Mouse (Mus musculus) kidney, adult 2 months (tissue): Measurements from ENCODE around the gene Igsf9. TPM values are rescaled to one million over a fixed set of nuclear protein-coding genes. Genes with fewer than 3 reads are reported as not detected.
A peak's percentile ranks its signal among the peaks of the same experiment; 100 is the strongest.

Source experiments
- DNase-seq: peaks from one replicate; pipeline ENCODE4 v3.0.0; 2021
- H3K27ac ChIP-seq: fragments of 200-500 bp; 2 replicates; pipeline ENCODE4 v1.5.1; 2012; ENCODE audit warnings: low read depth, low read length, control low read depth, inconsistent platforms; ENCODE audit not compliant: insufficient read depth
- H3K27me3 ChIP-seq: fragments of 200-500 bp; replicated peaks from 2 replicates; pipeline ENCODE4 v1.6.1; 2012; ENCODE audit warnings: mild to moderate bottlenecking, moderate library complexity, low read length, inconsistent platforms; ENCODE audit not compliant: control insufficient read depth, insufficient read depth
- H3K36me3 ChIP-seq: fragments of 200-500 bp; 2 replicates; pipeline ENCODE4 v1.6.1; 2012; ENCODE audit warnings: mild to moderate bottlenecking, moderate library complexity, low read length, inconsistent platforms; ENCODE audit not compliant: control insufficient read depth, insufficient read depth
- H3K4me1 ChIP-seq: fragments of 200-500 bp; 2 replicates; pipeline ENCODE4 v1.6.1; 2011; ENCODE audit warnings: low read length; ENCODE audit not compliant: control insufficient read depth, insufficient read depth
- H3K4me3 ChIP-seq: fragments of 200-500 bp; 2 replicates; pipeline ENCODE4 v1.5.1; 2011; ENCODE audit warnings: mild to moderate bottlenecking, low read depth, low read length, control low read depth; ENCODE audit not compliant: insufficient read depth
- CTCF ChIP-seq: fragments of 200-500 bp; conservative IDR thresholded peaks from 2 replicates; pipeline ENCODE4 v1.5.1; 2011; ENCODE audit warnings: low read depth, mild to moderate bottlenecking, control low read depth, low read length, moderate library complexity, mixed read lengths; ENCODE audit not compliant: insufficient read depth, insufficient read length
- POLR2A ChIP-seq: fragments of 200-500 bp; IDR thresholded peaks from one replicate; pipeline ENCODE4 v1.6.1; 2011; ENCODE audit warnings: low read depth, low read length, control low read depth
- WGBS: fragments of 180-500 bp; shearing (Covaris S2); methylation state at CpG from one replicate; pipeline ENCODE4 v1.1.7; 2018; 5-methylcytosine and 5-hydroxymethylcytosine counted together
- polyA plus RNA-seq: library from polyadenylated mRNA; depleted of rRNA; stranded (reverse); fragments of >200 nt; gene quantifications from 2 replicates; pipeline ENCODE4 v1.2.3, GENCODE M21; 2012

Gene Igsf9
- polyA plus RNA-seq, 1 experiment, result 15.4 TPM

DNA sequence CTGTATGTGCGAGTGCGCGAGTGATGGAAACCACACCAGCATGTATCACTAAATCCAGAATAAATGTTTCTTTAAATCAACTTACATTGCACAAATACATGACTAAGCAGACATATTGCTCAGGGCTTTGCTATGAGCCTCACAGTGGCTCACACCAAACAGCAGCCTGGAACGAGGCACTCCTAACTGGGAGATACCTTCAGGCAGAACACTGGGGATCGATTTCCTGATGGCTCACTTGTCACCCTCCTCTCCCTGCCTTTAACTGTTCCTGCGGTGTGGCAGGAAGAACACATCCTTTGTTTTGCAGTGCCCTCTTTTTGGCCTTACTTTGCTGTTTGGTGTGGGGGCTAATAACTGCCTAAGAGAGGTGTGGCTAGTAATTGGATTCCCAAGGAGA, 38.1 kb downstream of the Igsf9 start:
- Histone ChIP-seq H3K4me1 (peaks cover 8% of the 10 kb centered on the region), H3K36me3 (no peaks in the 10 kb centered on the region), H3K27me3 (no peaks in the 10 kb centered on the region), H3K27ac (no peak overlapping the region), H3K4me3 (no peak overlapping the region)
- TF ChIP-seq POLR2A (no peak), CTCF (no peak)
- DNase-seq, result no peak
- 69% methylated on average over 6 of the region's 6 CpGs for WGBS

- peak; percentile 95 for DNase-seq
- no peaks in the 10 kb centered on the region for H3K4me1 ChIP-seq
- H3K4me3 ChIP-seq, result peak within 1 kb of the TSS; percentile 37
- WGBS, result 5% methylated on average over 28 of the region's 28 CpGs
- H3K27me3 ChIP-seq, result no peaks in the 10 kb centered on the region
- no peak within 1 kb of the TSS for H3K27ac ChIP-seq
- H3K36me3 ChIP-seq, result no peaks in the 10 kb centered on the region
- TF ChIP-seq CTCF, result no peak
- no peak for TF ChIP-seq POLR2A
Measured at GRCm38 (mm10) chr1:172520576-172521440, 39.2 kb downstream of the Igsf9 start, which contains the start of gene Cfap45. TSS of gene Cfap45 (plus strand) at chr1:172520801.

DNA sequence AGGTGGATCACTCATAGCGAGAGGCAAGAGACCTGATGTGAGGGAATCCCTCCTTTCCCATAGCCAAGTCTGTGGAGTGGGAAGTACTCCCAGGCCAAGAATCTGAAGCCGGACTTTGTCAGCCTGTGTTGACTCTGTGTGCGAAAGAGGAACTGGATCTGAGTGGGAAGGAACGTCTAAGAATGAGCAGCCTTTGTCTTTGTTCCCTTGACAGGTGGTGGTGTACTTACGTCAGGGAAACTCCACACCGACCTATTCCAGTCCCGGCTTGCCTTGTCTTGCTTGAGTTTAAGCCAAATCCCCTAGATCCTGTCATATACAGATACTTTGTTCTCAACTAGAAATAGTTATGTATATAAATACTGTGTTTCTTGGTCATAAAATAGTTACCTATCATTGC, 40.9 kb downstream of the Igsf9 start:
- WGBS, result 71% methylated on average over 7 of the region's 7 CpGs
- TF ChIP-seq POLR2A (no peak), CTCF (no peak)
- Histone ChIP-seq H3K4me3 (no peak overlapping the region), H3K27ac (no peak overlapping the region), H3K27me3 (no peaks in the 10 kb centered on the region), H3K4me1 (no peaks in the 10 kb centered on the region), H3K36me3 (no peaks in the 10 kb centered on the region)
- no peak for DNase-seq

DNA sequence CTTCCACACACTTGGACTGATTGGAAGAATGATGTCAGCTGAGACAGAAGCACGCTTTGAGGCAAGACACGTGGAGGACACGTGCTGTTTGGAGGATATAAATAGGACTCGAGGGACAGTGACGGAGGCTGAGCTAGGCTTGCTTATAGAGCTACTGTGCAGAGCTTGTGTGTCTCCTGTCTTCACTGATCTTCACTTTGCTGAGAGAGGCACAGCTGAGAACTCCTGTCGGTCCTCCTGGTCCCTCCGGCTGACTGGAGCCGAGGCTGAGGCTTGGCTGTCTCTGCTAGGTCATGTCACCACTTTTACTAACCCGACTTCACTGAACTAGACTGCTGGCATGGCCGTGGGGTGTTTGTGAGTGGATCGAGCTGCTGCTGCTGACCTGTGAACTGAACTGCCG, 42.1 kb downstream of the Igsf9 start:
- peak overlapping the region; percentile 26; the same call in 1 of the 2 replicates for H3K27ac ChIP-seq

GRCm38 (mm10) chr1:172525027-172525764, 43.6 kb downstream of the Igsf9 start:
- Histone ChIP-seq H3K4me1 (no peaks in the 10 kb centered on the region), H3K27ac (peak overlapping the region; percentile 32; the same call in 1 of the 2 replicates), H3K27me3 (no peaks in the 10 kb centered on the region), H3K4me3 (no peak overlapping the region), H3K36me3 (no peaks in the 10 kb centered on the region)
- DNase-seq, result peak; percentile 79
- 29% methylated on average over 15 of the region's 15 CpGs for WGBS
- peak; percentile 28; the same call in 1 of the 2 replicates for TF ChIP-seq CTCF
- no peak for TF ChIP-seq POLR2A

More for the DNA sequence above, 42.1 kb downstream of the Igsf9 start:
- 54% methylated on average over 12 of the region's 12 CpGs for WGBS
- no peak overlapping the region for H3K4me3 ChIP-seq
- DNase-seq, result no peak
- H3K27me3 ChIP-seq, result no peaks in the 10 kb centered on the region
- no peak for TF ChIP-seq CTCF
- no peak for TF ChIP-seq POLR2A
- H3K36me3 ChIP-seq, result no peaks in the 10 kb centered on the region
- H3K4me1 ChIP-seq, result no peaks in the 10 kb centered on the region

DNA sequence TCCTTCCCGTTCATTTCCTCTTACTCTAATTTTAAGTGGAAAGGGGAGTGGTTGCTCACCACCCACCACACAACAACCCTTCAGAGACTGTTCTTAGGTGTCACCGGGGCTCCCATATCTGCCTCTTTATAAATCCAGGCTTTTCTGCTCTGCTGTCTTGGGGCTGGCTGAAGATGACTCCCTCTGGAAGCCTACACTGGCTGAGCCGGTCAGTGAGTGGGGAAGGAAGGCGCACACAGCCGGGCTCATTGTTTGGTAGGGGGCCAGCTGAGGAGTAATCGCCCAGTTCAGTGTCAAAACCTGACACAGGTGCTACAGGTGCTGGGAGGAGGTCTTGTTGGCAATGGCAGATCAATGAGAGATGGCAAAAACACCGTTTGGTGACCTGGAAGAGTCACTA, 44.4 kb downstream of the Igsf9 start:
- no peak for DNase-seq
- 76% methylated on average over 7 of the region's 7 CpGs for WGBS
- Histone ChIP-seq H3K36me3 (no peaks in the 10 kb centered on the region), H3K4me3 (no peak overlapping the region), H3K27me3 (no peaks in the 10 kb centered on the region), H3K27ac (peak overlapping the region; percentile 32), H3K4me1 (no peaks in the 10 kb centered on the region)
- no peak for TF ChIP-seq CTCF
- no peak for TF ChIP-seq POLR2A
